Comparison of ENCODE assay signal across 22 mouse cellular contexts in genomic region chr10:75978119-75978834, GRCm38 (mm10). TPM values are rescaled to one million over a fixed set of nuclear protein-coding genes. Genes with fewer than 3 reads are reported as not detected.
DNase-seq lines count a peak whose midpoint lies in the region; ATAC-seq and TF ChIP-seq lines count a peak whose summit lies in the region.
"Had no signal": no experiment of that assay in that cellular context is flagged by ENCODE, and none has a peak within 500 bp of the region (broad histone marks: within the 10 kb centered on the region; RNA-seq: fewer than 3 reads in every experiment).

No protein-coding gene starts in this region.

- no peak for TF ChIP-seq CTCF in lung, postnatal 0 days (IDR thresholded peaks at IDR 0.05)
- TF ChIP-seq CTCF in lung, adult 2 months (IDR thresholded peaks at IDR 0.05; ENCODE audit: insufficient read depth, low read length): no peak

- H3K27ac ChIP-seq in lung, postnatal 0 days (ENCODE audit: low read length): no peak overlapping the region
- no peak overlapping the region for H3K27ac ChIP-seq in forebrain, embryonic 13.5 days
- H3K27ac ChIP-seq: embryonic facial prominence, embryonic 10.5 days; heart, embryonic 15.5 days; hindbrain, embryonic 14.5 days; layer of hippocampus, adult 2 months had no signal

- H3K27me3 ChIP-seq in lung, postnatal 0 days (replicated peaks; ENCODE audit: insufficient read depth, low read length): no peaks in the 10 kb centered on the region
- no peaks in the 10 kb centered on the region for H3K27me3 ChIP-seq in forebrain, embryonic 13.5 days
- H3K27me3 ChIP-seq: heart, embryonic 15.5 days had no signal

- H3K4me3 ChIP-seq in lung, postnatal 0 days (ENCODE audit: low read depth, low read length): no peak overlapping the region
- H3K4me3 ChIP-seq in lung, adult 2 months (replicated peaks; ENCODE audit: extremely low read depth, low read depth, low read length): no peak overlapping the region
- no peak overlapping the region for H3K4me3 ChIP-seq in forebrain, embryonic 13.5 days
- H3K4me3 ChIP-seq: embryonic facial prominence, embryonic 10.5 days; heart, embryonic 15.5 days; layer of hippocampus, adult 2 months; megakaryocyte, embryonic 14.5 days; myocyte had no signal

- intact Hi-C loops in heart, postnatal 14 days (cut with DNase I): loop anchor here (10.0 kb wide), 1 partner anchor 227 kb away; no protein-coding TSS in a partner anchor

- peak; percentile 78 for ATAC-seq in lung, postnatal 0 days
- peak; percentile 92 to 93 for ATAC-seq in hematopoietic stem cell, adult 5-6 weeks (replicated peaks in 1 of 2; ENCODE audit: insufficient read depth in 1 of 2, low FRiP score in 2 of 2, low TSS enrichment in 1 of 2, low read depth in 1 of 2, poor library complexity in 2 of 2, severe bottlenecking in 2 of 2)
- no peak for ATAC-seq in forebrain, embryonic 13.5 days

- no peak for TF ChIP-seq EP300 in lung, postnatal 0 days (IDR thresholded peaks at IDR 0.05)

- H3K9ac ChIP-seq in lung, postnatal 0 days (replicated peaks; ENCODE audit: low read depth): no peak overlapping the region
- H3K9ac ChIP-seq in forebrain, embryonic 13.5 days: no peak overlapping the region
- H3K9ac ChIP-seq: heart, embryonic 15.5 days; hindbrain, embryonic 14.5 days had no signal

- H3K4me1 ChIP-seq in lung, postnatal 0 days (ENCODE audit: insufficient read depth, low read depth, low read length): no peaks in the 10 kb centered on the region
- no peaks in the 10 kb centered on the region for H3K4me1 ChIP-seq in lung, adult 2 months (ENCODE audit: control insufficient read depth, insufficient read depth, low read length)
- H3K4me1 ChIP-seq in forebrain, embryonic 13.5 days: peaks cover 6% of the 10 kb centered on the region; the same call in 1 of the 2 replicates
- H3K4me1 ChIP-seq: heart, embryonic 15.5 days; megakaryocyte, embryonic 14.5 days had no signal

- 35% methylated on average over 10 of the region's 10 CpGs for WGBS in lung, postnatal 0 days
- 30% methylated on average over 10 of the region's 10 CpGs for WGBS in lung, adult 2 months
- 48% methylated on average over 10 of the region's 10 CpGs for WGBS in forebrain, embryonic 13.5 days

- no peak for TF ChIP-seq POLR2A in lung, adult 2 months (IDR thresholded peaks at IDR 0.05; ENCODE audit: borderline replicate concordance, extremely low read depth, low read depth, low read length)

- no peak overlapping the region for H3K4me2 ChIP-seq in lung, postnatal 0 days (replicated peaks; ENCODE audit: low read depth, low read length)
- no peak overlapping the region for H3K4me2 ChIP-seq in forebrain, embryonic 13.5 days
- H3K4me2 ChIP-seq: heart, embryonic 15.5 days; hindbrain, embryonic 14.5 days; liver, embryonic 11.5 days had no signal

- peak; percentile 84 for DNase-seq in heart, adult 11 months
- no peak for DNase-seq in heart, postnatal 14 days
- peak; percentile 74 for DNase-seq in lung, postnatal 0 days (ENCODE audit: low spot score)
- no peak for DNase-seq in lung, adult 2 months
- DNase-seq in B cell, adult 2 months: peak; percentile 13 to 14
- no peak for DNase-seq in embryo, embryonic 10 days (ENCODE audit: low spot score)
- DNase-seq: cerebellum, adult 8-10 months; kidney, adult 9 months; spleen, adult 18-20 months had no signal

- no peaks in the 10 kb centered on the region for H3K36me3 ChIP-seq in lung, postnatal 0 days (ENCODE audit: insufficient read depth, low read length)
- H3K36me3 ChIP-seq in forebrain, embryonic 13.5 days (ENCODE audit: poor library complexity, severe bottlenecking): no peaks in the 10 kb centered on the region
- H3K36me3 ChIP-seq: embryonic facial prominence, embryonic 10.5 days; heart, embryonic 15.5 days had no signal

- no peaks in the 10 kb centered on the region for H3K9me3 ChIP-seq in lung, postnatal 0 days (ENCODE audit: low read length)
- H3K9me3 ChIP-seq in forebrain, embryonic 13.5 days (replicated peaks): no peaks in the 10 kb centered on the region
- H3K9me3 ChIP-seq: heart, embryonic 15.5 days had no signal

RNA-seq across cellular contexts. Expression of gene Gm5134, which starts 24.0 kb away (rescaled TPM):
- total RNA-seq in heart, postnatal 14 days (2021): not detected
- polyA plus RNA-seq in lung, postnatal 0 days (2015; fragmentation: Nextera tagmentation; extraction: Ambion mirVana): 0.12 TPM in 1 of 2 replicates, not detected in the other
- 0.03 and 0.09 TPM in 2 replicates for polyA plus RNA-seq in lung, adult 2 months (2012; rRNA removed)
- total RNA-seq in hematopoietic stem cell, adult 5-6 weeks (2017): 0.15 and 1.3 TPM in 2 replicates
- polyA plus RNA-seq in forebrain, embryonic 13.5 days (2015; fragmentation: Nextera tagmentation; extraction: Ambion mirVana): 0.09 TPM in 1 of 2 replicates, not detected in the other
- total RNA-seq: gastrocnemius, postnatal 4 days; layer of hippocampus, adult 2 months had no signal
- polyA plus RNA-seq: C2C12; hindbrain, embryonic 14.5 days had no signal

RNA-seq across cellular contexts. Expression of gene Vpreb3, which starts 35.4 kb away (rescaled TPM):
- under 1 TPM in 1 of 2 experiments, not detected in 1; 0.65 TPM for total RNA-seq in heart, postnatal 14 days (2021)
- polyA plus RNA-seq in lung, postnatal 0 days (2015; fragmentation: Nextera tagmentation; extraction: Ambion mirVana): 8.8 and 10.1 TPM in 2 replicates
- 57.1 and 72.3 TPM in 2 replicates for polyA plus RNA-seq in lung, adult 2 months (2012; rRNA removed)
- not detected in 2 replicates for total RNA-seq in hematopoietic stem cell, adult 5-6 weeks (2017)
- not detected in 2 replicates for polyA plus RNA-seq in forebrain, embryonic 13.5 days (2015; fragmentation: Nextera tagmentation; extraction: Ambion mirVana)
- total RNA-seq: layer of hippocampus, adult 2 months; left cerebral cortex, postnatal 10 days had no signal
- polyA plus RNA-seq: frontal cortex, adult 2 months had no signal

RNA-seq across cellular contexts. Expression of gene Gm867, which starts 37.8 kb away (rescaled TPM):
- total RNA-seq in heart, postnatal 14 days (2021): under 1 TPM in 1 of 2 experiments, not detected in 1; 0.24 TPM
- polyA plus RNA-seq in lung, postnatal 0 days (2015; fragmentation: Nextera tagmentation; extraction: Ambion mirVana): 5.5 and 6.0 TPM in 2 replicates
- polyA plus RNA-seq in lung, adult 2 months (2012; rRNA removed): 12.6 and 15.8 TPM in 2 replicates
- total RNA-seq in hematopoietic stem cell, adult 5-6 weeks (2017): not detected in 2 replicates
- 0.26 TPM in 1 of 2 replicates, not detected in the other for polyA plus RNA-seq in forebrain, embryonic 13.5 days (2015; fragmentation: Nextera tagmentation; extraction: Ambion mirVana)
- total RNA-seq: gastrocnemius, postnatal 4 days had no signal

RNA-seq across cellular contexts. Expression of gene Mmp11, which starts 42.0 kb away (rescaled TPM):
- 1 to 10 TPM; 5.0 to 9.7 TPM for total RNA-seq in heart, postnatal 14 days (2021)
- polyA plus RNA-seq in lung, postnatal 0 days (2015; fragmentation: Nextera tagmentation; extraction: Ambion mirVana): 118 and 127 TPM in 2 replicates
- polyA plus RNA-seq in lung, adult 2 months (2012; rRNA removed): 83.9 and 89.2 TPM in 2 replicates
- 0.79 and 18.0 TPM in 2 replicates for total RNA-seq in hematopoietic stem cell, adult 5-6 weeks (2017)
- polyA plus RNA-seq in forebrain, embryonic 13.5 days (2015; fragmentation: Nextera tagmentation; extraction: Ambion mirVana): 20.8 and 25.9 TPM in 2 replicates

RNA-seq across cellular contexts. Expression of gene Chchd10, which starts 45.3 kb away (rescaled TPM):
- total RNA-seq in heart, postnatal 14 days (2021): 1,000 to 10,000 TPM; 1,290 to 1,409 TPM
- 299 and 347 TPM in 2 replicates for polyA plus RNA-seq in lung, postnatal 0 days (2015; fragmentation: Nextera tagmentation; extraction: Ambion mirVana)
- polyA plus RNA-seq in lung, adult 2 months (2012; rRNA removed): 415 and 628 TPM in 2 replicates
- total RNA-seq in hematopoietic stem cell, adult 5-6 weeks (2017): 12.6 and 52.1 TPM in 2 replicates
- 10.3 and 13.3 TPM in 2 replicates for polyA plus RNA-seq in forebrain, embryonic 13.5 days (2015; fragmentation: Nextera tagmentation; extraction: Ambion mirVana)

Comparison
In these comparisons a context has a peak if more than half of its experiments do, and no peak if none do; other contexts are left out.
1. DNase-seq: peak in heart, adult 11 months (single experiment), lung, postnatal 0 days (single experiment) and B cell, adult 2 months (2 of 2); none in heart, postnatal 14 days (0 of 2), lung, adult 2 months (single experiment) and embryo, embryonic 10 days (single experiment).